Mouse (Mus musculus) CD4-positive, CD25-positive, alpha-beta regulatory T cell, adult 4 months (primary cell): ENCODE results near the gene Sptlc3. TPM values are rescaled to one million over a fixed set of nuclear protein-coding genes. Genes with fewer than 3 reads are reported as not detected.

ENCODE experiments used
- ATAC-seq: one replicate; pipeline ENCODE4 v1.8.0; 2017
- polyA plus RNA-seq, 2 experiments: library from polyadenylated mRNA; unstranded; fragments of 100-300 nt; shearing (Covaris generic); gene quantifications; one replicate each; pipeline ENCODE4 v1.2.1; 2017

Sptlc3 gene
- not detected for polyA plus RNA-seq

DNA sequence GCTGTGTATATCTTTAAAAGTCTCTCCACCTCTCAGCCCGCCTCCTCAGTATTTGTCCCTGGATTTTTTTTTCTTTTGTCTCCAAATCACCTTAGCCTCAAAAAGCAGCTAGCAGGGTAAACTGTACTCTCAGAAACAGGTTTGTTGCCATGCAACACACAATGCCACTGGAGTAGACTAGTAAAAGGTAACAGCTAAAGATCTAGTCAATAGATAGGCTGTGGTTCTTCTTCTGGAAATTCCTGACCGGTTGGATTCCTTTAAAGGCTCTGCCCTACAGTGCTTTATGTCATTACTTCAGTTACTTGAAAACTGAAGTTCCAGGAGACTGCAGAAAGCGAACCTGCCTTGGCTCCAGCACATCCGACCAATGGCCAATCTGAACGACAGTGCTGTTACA is at the start of gene Sptlc3:
Gene Sptlc3, plus strand, starts transcription at position 78 of the 400 bp plus-strand sequence.
- no peak for ATAC-seq

DNA sequence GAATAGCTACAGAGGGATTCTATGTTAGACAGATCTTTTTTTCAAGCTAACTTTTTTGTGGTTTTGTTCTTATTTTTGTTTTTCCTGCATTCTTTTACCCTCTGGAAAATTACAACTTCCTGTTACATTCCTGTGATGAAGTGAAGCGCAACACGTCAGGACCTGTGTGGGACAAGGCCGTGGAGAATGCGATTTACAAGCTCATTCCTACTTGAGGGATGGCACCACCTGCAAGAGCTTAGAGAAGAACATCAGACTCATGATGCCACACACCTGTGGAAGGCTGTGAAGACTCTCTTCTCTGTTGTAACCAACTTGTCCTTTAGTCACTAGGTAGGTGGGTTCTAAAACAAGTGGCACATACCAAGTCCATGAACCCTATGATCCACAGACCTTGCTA is 26.0 kb upstream of the Sptlc3 start:
- no peak for ATAC-seq

DNA sequence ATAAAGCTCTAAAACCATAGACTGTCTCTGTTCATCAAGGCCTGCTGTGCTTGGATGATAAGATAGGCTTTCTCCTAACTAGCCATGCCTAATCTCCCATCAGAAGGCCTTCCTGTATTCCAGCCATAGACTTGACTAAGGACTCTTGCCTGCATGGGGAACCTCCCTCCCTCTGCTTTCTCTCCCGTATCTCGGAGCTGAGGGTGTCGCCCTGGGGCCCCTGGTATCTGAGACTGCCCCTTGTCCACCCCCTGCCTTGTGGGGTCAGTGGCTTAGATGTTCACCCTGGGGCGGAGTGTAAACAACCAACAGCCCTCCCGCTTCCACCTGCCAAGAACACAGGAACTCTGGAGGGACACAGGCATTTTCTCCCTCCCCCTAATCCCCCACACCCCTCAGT is 5.0 kb upstream of the Sptlc3 start:
- ATAC-seq = no peak

DNA sequence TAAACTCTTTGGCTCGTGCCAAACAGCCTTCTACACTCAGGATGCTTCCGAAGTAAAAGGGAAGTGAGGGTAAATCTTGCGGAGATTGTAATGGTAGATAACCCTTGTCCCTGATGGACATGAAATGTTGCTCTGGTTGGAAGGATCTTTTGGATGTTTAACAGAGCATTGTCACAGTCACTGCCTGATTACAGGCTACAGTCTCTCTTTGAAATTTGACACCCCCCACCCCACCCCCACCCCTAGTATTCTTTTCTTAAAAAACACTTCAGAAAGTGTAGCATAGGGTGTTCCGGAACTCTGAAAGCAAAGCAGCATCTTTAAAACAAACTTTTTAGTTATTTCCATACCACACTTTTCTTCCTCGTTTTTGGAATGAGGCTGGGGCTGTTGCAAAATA is 916 bp downstream of the Sptlc3 start:
- no peak for ATAC-seq

DNA sequence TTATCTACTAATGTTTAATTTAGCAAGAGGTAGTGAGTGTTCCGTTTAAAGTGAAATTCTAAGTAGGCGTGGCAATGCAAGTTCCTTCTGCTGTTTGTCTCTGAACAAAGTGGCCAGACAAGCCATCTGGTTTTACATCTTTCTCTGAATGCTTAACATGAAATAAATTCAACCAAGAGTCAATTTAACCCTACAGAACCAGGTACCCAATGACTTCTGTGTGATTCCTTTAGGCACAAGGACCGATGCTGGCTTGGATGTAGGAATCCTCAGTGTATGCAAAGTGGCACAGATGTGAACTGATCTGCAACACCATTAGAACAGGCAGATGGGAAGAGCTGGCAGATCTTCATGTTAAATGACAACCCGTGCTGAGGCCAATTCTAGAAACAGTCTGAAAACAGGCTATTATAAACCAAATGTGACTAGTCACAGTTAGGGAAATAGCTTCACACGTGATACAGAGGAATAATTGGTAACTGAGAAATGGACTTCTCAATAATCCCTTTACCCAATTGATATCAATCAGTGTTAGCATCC is 68.3 kb downstream of the Sptlc3 start:
- ATAC-seq = no peak

DNA sequence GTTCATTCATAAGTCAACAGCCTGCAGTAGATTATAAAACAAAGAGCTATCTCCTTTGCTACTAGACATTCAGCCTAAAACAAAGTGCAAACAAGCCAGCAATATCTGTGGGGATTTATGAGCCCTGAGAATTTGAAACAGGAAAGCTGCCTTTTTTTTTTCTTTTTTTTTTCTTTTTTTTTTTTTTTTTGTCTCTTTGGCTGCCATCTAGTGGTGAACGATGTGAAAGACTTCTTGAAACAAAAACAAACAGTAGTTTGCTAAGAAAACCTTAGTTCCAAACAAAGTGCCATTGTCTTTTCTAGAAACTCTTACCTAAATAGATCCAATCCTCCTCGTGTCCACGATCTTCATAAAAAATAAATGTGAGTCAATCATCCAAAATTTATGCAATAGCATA is 85.6 kb downstream of the Sptlc3 start:
- ATAC-seq = no peak

DNA sequence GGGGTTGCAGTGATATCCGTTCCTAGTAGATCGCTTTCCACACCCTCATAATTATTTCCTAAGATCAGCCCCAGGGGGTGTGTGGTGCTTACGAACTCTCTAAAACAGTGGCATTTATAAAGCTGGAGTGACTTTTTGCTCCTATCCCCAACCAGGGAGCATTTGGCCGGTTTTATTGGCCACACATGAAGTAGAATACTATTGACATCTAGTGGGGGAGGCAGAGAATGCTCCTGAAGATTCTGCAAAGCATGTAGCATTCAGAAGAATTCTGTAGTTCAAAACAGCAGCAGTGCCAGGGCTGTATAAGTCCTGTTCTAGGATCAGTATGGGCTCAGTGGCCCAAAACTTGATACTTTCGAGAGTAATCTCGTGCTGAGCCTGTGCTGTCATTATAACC is 89.1 kb downstream of the Sptlc3 start:
- no peak for ATAC-seq

DNA sequence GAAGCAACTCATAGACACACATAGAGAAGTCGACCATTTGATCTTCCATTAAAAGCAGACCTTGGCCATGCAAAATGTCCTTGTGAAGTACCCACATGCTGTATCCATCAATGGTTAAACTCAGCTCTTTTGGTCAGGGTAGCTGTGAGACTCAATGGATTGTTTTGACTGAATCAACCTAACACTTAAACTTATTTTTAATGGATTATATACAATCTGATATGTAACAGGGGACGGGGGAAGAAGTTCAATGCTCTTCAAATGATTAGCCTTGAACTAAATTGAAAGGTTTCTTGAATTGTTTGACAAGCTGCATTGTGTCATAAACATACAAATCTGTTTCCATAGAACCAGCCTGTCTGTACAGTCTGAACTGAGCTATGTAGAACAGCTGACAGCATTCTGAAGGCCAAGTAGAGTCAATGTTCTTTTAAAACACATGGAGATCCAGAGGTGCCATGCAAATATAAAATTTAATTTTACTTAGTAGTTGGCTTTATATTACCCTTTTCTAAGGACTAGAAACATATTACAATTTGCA is 94.0 kb downstream of the Sptlc3 start:
- no peak for ATAC-seq

DNA sequence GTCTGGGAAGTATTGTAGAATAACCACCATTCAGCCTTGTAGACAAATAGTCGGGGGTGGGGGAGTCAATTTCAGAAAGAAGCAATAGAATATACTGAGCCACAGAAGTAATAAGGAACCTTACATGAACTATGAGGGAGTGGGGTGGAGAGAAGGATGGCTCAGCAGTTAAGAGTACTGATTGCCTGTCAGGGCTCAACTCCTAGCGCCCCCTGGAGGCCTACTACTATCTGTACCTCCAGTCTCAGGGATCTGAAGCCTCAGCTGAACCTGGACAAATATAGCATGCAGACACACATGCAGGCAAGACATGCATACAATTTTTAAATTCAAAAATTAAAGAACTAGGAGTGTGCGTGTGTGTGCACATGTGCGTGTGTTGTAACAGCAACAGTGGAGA is 96.2 kb downstream of the Sptlc3 start:
- no peak for ATAC-seq

DNA sequence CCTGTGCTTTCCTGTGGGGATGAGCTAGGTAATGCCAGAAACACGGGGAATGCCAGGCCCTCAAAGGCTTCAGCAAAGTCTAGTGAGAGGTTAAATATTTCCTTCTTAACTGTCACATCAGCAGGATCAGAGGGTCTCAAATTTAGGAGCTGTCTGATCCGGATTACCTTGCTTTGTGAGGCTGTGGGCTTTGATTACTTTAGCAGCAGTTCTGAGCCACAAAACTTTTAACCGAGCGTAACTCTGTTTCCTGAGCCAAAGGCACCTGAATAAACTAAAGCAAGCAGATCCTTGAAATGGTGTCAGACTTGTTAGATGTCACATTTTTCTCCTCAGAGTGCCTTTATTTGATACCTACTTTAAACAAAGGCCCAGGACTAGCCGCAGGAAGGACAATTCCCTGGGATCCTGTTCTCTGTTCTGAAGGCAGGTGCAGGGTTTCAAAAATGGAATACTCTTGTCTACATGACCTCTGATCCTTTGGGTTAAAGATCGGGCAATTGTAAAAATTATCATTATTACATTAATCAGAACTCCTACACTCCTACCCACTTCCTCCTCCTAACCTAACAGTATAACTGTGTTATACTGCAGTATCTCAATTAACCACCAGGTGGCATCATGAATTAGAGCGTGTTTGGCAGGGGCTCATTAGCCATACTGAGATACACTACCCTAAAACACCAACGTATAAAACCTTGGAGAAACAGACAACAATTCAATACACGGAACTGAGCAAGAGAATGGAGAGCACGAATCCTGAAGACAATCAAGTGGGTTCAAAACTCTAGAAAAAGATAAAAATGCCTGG is 97.4 kb downstream of the Sptlc3 start:
- peak; percentile 95 for ATAC-seq

DNA sequence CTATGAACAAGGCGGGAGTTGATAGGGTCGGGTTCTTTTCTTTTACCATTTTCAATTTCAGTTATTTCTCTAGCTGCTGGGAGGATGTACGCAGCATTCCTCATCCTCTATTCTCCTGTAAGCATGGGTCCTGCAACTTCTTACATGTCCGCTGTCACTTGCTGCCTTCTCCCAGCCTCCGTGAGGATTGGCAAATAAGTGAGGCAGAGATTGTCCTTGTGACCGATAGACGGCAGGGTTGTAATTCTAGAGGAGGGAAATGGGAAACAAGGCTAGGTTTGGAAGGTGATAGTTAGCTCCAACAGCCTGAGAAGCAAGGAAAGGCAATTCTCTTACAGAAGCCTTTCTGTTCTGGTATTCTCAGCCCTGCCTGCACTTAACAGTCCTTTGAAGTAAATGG is 98.4 kb downstream of the Sptlc3 start:
- no peak for ATAC-seq

DNA sequence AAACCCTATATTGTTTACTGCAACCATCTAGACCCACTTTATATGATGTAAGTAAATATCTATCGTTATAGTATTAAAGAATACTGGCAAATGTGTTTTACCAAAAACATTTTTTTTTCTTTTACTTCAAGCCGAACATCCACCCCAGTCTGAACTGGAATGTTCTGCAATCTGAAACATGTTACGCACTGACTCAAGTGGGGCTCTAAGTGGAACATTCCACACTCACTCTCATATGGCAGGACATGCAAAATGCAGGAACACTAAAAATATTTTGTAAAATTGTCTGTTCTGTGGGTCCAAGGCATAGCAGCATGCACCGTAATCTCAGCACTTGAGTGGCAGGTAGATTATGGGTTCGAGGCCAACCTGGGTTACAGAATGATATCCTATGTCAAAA is 103.5 kb downstream of the Sptlc3 start:
- no peak for ATAC-seq

DNA sequence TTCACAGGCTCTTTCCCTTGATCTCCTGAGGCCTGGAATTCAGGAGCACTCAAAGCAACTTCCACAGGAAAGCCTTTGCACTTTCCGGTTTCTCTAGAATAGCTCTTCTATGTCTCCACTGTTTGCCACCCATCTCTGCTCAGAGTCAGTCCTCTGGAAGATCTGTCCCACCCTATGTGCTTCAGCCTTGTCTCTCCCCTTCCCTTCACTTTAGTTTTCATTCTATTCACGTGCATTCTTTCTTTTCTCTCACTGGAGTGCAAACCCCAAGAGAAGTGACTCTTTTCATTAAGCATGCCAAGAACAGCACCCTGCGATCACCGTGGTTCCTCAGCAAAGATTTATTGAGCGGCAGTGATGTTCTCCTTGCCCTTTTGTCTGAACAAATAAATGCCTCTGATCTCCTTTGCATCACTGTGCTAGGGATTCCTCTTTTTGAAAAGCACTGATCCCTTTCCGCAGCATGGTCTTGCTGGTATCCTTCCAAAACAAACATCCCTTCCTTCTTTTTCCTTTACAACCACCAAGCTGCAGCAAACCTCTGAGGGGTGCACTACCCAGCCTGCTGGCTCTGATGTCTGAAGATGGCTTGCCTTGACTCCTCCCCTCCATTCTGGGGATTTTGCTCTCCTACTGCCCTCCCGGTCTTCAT is 108.0 kb downstream of the Sptlc3 start:
- ATAC-seq = no peak

DNA sequence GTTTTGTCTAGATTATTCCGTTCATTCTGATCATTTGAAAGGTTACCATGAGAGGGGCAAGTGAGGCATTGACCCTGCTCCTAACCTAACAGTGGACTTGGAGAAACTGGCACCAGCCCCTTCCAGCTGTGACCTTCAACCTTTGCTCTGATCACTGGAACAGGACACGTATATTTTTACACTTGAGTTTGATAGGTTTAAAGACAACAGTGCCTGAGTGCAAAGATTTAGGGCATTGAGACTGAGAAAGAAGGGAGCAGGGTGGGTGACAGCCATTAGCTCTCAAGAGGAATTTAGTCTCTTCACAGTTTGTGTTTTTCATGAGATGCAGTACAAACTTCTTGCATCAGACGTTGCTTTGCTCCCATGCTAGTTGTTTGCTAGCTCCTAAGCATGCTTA is 114.5 kb downstream of the Sptlc3 start:
- ATAC-seq = no peak

DNA sequence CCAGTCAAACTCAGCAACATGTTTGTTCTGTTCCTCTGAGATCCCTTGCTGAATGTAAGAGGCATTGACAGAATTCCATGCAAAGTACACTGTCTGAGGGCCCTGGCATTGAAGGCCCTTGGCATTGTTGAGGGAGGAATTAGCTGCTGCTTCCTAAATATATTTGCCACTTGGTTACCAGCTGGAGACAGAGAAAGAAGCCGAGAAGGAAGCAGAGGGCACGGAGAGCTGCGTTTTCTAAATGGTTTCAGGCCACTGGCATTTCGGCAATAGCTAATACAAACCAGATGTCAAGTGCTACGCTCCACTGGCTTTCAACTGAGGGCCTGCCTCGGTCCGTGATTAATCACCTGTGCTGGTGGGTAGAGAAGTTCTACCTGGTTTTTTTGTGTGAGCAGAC is 115.1 kb downstream of the Sptlc3 start:
- ATAC-seq = no peak

DNA sequence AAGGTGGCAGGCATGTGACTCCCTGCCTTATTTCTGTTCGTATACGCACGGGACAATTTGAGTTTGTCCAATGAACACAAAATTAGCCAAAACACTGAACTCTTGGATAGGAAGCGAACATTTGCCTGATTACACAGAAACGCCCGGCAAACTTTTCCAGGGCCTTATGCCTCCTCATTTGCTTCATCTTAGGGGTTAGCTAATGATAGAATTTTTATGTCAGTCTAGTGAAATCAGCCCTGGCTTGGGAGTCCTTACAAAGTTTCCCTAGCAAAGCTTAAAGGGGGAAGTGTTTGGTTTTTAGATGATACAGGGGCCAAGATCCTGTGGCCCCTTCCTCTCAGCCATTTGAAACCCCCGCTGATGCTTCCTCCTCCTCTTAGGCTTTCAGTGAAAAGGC is 115.5 kb downstream of the Sptlc3 start:
- no peak for ATAC-seq

DNA sequence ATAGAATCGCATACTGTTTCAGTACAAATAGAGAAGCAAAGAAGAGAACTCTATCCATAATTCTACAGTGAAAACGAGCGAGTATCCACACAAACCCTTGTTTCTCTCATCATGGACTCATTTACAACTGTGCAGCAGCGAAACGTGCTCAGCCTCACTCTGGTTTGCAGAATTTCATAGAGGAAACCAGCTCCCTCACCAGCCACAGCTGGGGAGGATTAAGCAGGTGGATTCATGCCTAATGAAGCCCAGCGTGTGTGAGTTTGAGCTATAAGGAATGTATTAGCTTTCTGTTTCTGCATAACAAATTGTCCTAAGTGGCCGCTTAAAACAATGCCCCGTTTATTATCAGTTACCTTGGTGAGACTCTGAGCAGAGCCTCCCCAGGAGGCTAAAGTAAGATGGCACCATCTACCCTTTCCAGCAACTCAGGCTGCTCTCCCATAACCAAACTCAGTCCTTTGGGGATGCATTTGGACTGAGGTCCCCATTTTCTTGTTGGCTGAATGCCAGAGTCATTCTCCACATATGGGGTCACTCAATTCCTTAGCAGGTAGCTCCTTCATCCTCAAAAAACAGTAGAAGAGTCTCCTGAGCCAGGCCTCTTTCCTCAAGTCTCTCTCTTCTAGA is 116.1 kb downstream of the Sptlc3 start:
- no peak for ATAC-seq

DNA sequence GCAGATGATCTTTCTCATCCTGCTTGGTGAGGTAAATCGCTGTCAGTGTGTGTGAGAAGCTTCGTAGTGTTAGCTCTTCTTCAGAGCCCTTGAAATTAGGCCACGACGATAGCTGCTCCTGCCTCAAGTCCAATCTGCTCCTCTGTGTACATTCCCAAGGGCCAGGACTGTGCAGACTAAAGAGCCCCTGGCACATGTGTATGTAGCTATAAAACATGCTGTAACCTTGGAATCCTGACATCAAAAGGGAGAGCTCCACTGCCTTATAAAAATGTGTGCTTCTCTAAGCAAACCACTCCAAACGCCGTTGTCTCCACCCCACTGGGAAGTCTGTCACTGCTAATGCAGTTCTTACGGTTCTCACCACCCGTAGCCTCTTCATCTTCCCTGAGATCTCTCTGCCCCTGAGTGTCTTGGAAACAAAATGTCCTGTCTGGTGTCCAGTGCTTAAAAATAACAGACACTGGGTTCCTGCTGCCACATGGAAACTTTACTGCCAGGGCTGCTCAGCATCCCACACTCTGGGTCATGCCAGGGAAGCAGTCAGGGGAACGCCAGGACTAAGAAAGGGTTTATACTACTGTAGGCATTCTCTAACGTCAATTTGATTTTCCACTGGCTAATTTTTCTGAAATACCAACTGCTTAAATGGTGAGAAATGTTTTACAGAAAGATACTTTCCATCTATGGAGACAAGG is 118.8 kb downstream of the Sptlc3 start:
- ATAC-seq = no peak

DNA sequence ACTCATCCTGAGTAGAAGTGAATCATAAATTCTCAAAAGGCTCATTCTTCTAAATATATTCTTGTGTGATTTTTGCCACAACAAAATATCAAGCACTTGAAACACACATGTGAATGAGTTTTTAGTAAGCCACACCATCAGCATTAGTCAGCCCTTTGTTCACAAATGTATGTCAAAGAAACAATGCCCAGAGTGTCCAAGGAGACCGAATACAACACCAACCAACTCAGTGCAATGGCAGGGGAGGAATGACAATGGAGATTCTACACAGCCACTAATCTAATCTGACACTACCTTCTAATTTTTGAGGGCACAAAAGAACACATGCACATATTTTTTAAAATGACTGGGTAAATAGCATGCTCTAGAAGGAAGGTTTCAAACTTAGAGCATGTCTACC is 132.8 kb downstream of the Sptlc3 start:
- ATAC-seq = no peak

DNA sequence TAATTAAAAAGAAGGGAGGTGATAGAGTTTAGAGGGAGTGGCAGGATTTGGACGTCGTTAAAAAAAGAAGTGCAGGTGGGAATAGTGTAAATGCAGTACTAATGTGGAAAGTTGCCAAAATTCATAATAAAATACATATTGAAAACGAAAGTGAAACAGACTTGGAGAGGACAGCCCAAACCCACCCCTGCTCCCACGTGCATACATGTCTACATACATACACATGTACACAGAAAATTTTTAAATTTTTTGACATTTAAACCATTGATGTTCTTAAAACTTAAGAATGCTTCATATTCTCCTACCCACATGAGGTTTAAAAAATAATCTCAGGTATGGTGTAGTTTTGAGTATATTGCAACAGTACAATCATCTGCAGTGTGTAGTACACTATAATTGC is 135.0 kb downstream of the Sptlc3 start:
- ATAC-seq = peak; percentile 34

DNA sequence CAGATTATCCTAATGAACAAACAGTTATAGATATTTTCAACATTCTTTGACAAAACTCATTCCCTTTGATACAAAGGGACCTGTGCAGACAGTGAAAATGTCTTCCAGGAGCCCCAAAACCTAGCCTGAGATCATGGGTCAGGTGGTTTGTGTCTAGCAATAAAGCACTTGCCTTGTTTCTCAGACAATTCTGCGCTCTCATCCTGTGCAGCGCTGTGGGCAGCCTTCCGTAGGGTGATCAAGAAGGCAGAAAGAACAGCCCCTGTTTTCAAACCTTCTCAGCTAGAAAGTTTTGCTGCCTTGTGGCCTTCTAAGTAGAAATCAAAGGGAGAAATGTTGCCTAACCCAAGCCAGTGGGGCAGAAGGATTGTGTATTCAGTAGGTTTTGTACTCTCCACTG is 135.9 kb downstream of the Sptlc3 start:
- ATAC-seq = no peak

DNA sequence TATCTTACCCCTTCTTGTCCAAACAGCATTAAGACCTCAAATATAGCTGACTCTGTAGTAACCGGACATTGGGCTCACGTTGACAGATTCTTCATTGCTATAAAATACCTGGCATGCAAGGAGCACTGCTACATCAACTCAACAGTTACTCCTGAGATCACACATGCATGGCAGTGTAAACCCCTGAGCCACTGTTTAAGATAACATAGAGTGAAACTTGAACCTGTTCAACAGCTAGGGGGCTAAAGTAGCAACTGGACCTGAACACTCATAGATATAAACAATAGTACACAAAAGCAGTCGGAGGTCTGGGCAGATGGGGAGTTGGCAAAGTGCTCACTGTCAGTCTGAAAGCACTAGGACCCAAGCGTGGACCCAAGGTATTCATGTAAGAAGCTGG is 140.8 kb downstream of the Sptlc3 start:
- ATAC-seq = no peak

DNA sequence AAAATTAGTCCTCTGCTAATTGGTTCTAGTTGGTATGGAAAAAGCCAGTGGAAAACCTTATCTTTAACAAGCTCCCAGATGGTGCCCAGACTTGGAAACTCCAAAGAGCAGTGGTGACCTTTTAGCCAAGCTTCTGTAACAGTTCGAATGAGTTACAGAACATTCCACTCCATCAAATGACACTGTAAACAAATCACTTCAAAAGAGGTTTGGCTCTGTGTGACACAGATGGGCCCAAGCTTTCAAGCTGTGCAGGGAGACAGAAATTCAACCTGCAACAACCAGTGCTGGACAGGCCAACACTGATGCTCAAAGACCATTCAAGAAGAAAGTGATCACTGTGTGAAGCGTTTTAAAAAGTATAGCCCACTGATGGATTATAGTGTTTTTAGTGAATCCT is 144.1 kb downstream of the Sptlc3 start:
- no peak for ATAC-seq
